Mouse (Mus musculus) embryonic fibroblast, embryonic 13.5 days (primary cell): ENCODE results near the gene Bach2.

ENCODE experiments used
- CTCF ChIP-seq: IDR thresholded peaks from 2 replicates; pipeline ENCODE4 v1.5.1; 2011; ENCODE audit warnings: mild to moderate bottlenecking, control low read depth, low read length, moderate library complexity, borderline replicate concordance; ENCODE audit not compliant: insufficient read depth
- POLR2A ChIP-seq: IDR thresholded peaks from 2 replicates; pipeline ENCODE4 v1.6.1; 2011; ENCODE audit warnings: low read depth, mild to moderate bottlenecking, control low read depth, low read length, moderate library complexity

DNA sequence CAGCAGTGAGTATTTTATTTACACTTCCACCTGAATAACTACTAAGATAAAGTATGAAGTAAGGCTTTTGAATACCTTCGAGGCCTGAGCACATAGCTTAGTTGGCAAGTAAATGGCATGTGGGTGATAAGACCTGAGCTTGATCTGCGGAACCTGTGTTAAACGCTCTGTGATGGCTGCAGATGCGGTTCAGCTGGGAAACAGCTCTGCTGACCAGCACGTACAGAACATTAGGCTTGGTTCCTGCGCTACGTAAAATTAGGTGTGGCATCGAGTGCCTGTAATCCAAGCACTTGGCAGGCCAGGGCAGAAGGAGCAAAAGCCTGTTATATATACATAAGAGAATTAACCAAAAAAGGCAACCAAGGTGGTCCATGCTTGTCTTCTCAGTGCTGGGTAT is 252.6 kb downstream of the Bach2 start:
- TF ChIP-seq POLR2A (no peak), CTCF (no peak)
